Mouse (Mus musculus) kidney, adult 10 weeks (tissue): Measurements from ENCODE around the gene Olfr288. TPM values are rescaled to one million over a fixed set of nuclear protein-coding genes. Genes with fewer than 3 reads are reported as not detected.

Experiments
- polyA plus RNA-seq: library from polyadenylated mRNA; stranded (reverse); fragments of 350-450 nt; fragmentation: Illumina TruSeq; extraction: RNeasy Lipid Tissue Mini Kit (QIAGEN cat#74804); gene quantifications from one replicate; pipeline ENCODE4 v1.2.3, GENCODE M21; 2014; ENCODE audit warnings: low read depth, low replicate concordance

The Olfr288 gene
- polyA plus RNA-seq: not detected

DNA sequence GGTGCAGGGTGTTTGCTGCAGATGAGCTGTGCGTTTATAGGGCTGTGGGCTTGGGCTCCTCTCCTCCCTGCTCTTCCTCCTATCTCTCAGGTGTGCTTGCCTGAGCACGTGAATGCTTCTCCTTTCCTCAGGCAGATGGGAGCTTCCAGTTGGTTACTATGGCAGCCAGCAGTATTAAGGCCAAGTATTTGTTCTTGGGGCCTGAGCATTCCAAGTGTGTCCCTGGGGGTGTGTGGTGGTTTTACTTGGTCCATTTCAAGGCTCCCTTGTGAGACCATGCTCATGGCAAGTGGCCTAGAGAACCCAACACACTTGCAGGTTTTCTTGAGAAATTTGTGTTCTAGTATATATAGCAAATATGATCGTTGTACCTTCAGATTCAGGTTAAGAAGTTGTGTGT lies at the start of gene Olfr288:
Olfr288 (minus strand) TSS at position 101 of the 400 bp plus-strand sequence.

DNA sequence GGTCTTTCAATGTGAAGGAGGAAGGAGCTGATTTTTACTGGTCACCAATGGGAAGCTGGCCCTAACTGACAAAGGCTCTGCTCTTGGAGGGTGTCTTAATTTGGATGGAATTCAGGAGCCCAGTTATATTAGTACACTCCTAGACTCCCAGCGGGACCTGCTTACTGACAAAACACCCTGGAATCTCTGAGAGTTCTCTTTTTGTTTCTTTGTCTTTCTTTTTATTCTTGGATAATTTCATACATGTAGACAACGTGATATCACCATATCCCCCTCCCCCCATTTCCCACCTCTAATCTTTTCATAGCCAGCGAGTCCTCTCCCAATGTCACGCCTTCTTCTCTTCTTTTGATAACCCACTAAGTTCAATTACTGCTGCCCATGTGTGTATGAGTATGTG lies 39.0 kb upstream of the Olfr288 start, which contains the start of gene Olfr286:
Olfr286 (minus strand) TSS at position 101 of the 400 bp plus-strand sequence.

DNA sequence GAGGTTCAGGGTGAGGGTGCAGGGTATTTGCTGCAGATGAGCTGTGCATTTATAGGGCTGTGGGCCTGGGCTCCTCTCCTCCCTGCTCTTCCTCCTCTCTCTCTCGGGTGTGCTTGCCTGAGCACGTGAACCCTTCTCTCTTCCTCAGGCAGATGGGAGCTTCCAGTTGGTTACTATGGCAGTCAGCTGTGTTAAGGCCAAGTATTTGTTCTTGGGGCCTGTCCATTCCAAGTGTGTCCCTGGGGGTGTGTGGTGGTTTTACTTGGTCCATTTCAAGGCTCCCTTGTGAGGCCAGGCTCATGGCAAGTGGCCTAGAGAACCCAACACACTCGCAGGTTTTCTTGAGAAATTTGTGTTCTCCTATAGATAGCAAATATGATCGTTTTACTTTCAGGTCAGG lies 25.5 kb upstream of the Olfr288 start, which contains the start of the genes Gm44579 and Olfr287:
Gm44579 (minus strand) TSS at position 101 of the 400 bp plus-strand sequence.
Olfr287 (minus strand) TSS at position 180 of the 400 bp plus-strand sequence.

DNA sequence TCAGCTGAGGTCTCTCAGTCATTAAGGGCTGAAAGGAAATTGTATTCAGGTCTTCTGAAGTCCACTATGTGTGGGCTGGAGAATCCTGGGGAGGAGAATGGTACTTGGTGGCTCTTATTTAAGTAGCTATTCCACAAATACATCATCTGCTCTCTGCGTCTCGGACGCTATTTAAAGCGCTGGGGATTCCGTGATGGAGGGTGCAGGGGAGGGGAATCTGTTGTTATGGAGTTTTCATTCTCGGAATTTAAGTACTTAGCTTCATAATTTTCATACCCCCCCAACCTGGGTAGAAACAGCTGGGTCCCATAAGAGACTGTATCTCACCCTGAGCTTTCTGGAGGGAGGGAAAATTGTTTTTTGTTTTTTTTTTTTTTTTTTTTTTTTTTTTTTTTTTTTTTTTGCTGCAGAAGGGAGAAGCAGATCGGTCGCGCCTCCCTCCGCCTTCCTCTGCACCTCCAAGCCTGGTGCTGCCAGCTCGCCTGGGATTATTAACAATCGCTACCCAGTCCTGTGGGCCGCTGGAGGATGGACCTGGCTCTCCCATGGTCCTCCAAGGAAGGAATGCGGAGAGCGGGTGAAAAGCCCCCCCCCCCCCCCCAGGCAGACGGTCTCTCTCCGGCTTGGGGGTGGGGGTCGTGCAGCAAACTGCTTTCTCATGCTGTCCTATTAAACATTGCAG lies 28.2 kb downstream of the Olfr288 start, which contains the start of gene Ccdc184:
Ccdc184 (plus strand) TSS at position 196 of the 682 bp plus-strand sequence.

DNA sequence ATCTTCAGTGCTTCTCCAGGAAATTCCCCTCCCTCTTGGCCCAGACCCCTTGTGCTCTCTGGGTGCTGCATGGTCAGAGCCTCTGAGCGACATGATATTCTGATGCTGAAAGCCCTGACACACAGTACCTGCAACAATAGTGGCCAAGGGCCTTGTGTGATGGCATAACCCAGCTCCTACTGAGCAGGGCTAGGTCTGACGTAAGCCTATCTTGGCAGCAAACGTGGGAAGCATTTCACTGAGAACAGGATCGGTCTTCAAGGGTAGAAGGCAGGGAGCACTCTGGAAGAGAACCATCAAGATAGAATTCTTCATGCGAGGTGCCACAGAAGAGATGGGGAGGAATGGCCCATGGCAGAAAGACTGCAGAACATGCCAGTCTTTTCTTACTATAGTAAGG lies 29.8 kb downstream of the Olfr288 start, which contains the start of gene Asb8:
Asb8 (minus strand) TSS at position 101 of the 400 bp plus-strand sequence.

Other genes with a start within 250 kb of the Olfr288 start
- gene Tmem106c, start 231.3 kb downstream of the Olfr288 start, polyA plus RNA-seq: 8.1 TPM
- gene Col2a1, start 190.8 kb downstream of the Olfr288 start, polyA plus RNA-seq: not detected
- 8.8 TPM for gene Pfkm, start 103.0 kb downstream of the Olfr288 start, polyA plus RNA-seq
- 24.9 TPM for gene Senp1, start 101.8 kb downstream of the Olfr288 start, polyA plus RNA-seq
- 27.2 TPM for gene Asb8, start 29.9 kb downstream of the Olfr288 start, polyA plus RNA-seq
- 0.12 TPM for gene Ccdc184, start 28.4 kb downstream of the Olfr288 start, polyA plus RNA-seq
- not detected for gene Gm44579, start 25.4 kb upstream of the Olfr288 start, polyA plus RNA-seq
- not detected for gene Olfr287, start 25.5 kb upstream of the Olfr288 start, polyA plus RNA-seq
- not detected for gene Olfr286, start 38.9 kb upstream of the Olfr288 start, polyA plus RNA-seq
- not detected for gene H1fnt, start 61.8 kb upstream of the Olfr288 start, polyA plus RNA-seq
- 4.4 TPM for gene Zfp641, start 100.6 kb upstream of the Olfr288 start, polyA plus RNA-seq
- gene Olfr285, start 121.8 kb upstream of the Olfr288 start, polyA plus RNA-seq: not detected
- not detected for gene Olfr284, start 145.4 kb upstream of the Olfr288 start, polyA plus RNA-seq
- not detected for gene Olfr283, start 185.4 kb upstream of the Olfr288 start, polyA plus RNA-seq
- gene Olfr282, start 235.7 kb upstream of the Olfr288 start, polyA plus RNA-seq: not detected